Mouse (Mus musculus): Measurements from ENCODE around the gene Ezr.
A peak's percentile ranks its signal among the peaks of the same experiment; 100 is the strongest.

Ezr gene

GRCm38 (mm10) chr17:6789103-6789502, 6.5 kb upstream of the Ezr start:
- DNase-seq = peak; percentile 94 to 95

- peak; percentile 60 to 74 for DNase-seq
These were observed 4.7 kb upstream of the Ezr start for GRCm38 (mm10) chr17:6787241-6787640.

GRCm38 (mm10) chr17:6783756-6784357, 1.3 kb upstream of the Ezr start:
- DNase-seq = peak; percentile 34 to 45

GRCm38 (mm10) chr17:6783006-6783661, 550 bp upstream of the Ezr start:
- DNase-seq = peak; percentile 60 to 69

- DNase-seq = peak; percentile 39 to 51
These were observed 504 bp downstream of the Ezr start for GRCm38 (mm10) chr17:6782033-6782526.

DNA sequence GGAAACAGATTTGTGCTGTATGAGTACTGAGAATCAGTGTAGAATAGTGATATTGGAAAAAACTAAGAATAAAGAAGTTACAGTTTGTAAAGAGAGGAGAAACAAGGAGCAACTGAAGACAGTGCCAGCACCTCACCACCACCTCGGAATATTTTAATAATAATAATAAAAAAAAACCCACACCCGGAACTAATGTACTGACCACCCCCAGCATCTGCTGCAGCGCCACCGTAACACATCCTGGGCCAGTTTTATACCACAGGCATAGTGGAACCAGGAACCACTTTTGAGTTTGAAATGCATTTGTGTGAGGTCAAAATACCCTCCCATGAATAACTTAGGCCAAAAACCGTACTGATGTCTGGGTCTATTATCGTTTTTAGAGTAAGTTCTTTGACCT, 1.3 kb downstream of the Ezr start:
- DNase-seq = no peak

- DNase-seq = no peak
These were observed 2.0 kb downstream of the Ezr start for GRCm38 (mm10) chr17:6780521-6781115.

GRCm38 (mm10) chr17:6779632-6780031, 3.0 kb downstream of the Ezr start:
- DNase-seq = no peak

- DNase-seq = peak; percentile 70 to 74
These were observed 3.6 kb downstream of the Ezr start for GRCm38 (mm10) chr17:6778771-6779509.

DNA sequence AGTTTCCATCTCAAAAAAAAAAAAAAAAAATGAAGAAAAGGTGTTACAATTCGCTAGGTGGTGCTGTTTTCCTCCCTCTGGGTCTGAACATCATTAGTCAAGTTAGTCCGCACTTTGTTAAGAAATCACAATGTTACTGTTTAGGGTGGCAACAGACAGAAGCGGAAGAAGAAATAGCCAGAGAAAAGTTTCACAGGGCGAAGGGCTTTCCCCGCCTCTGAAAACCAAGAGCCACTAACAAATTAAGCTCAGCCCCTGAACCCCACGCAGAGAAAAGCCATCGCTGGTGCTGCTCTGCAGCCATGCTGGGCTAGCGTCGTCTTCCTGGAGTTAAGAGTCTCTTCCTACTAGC, 4.3 kb downstream of the Ezr start:
- peak; percentile 48 to 73 for DNase-seq

DNA sequence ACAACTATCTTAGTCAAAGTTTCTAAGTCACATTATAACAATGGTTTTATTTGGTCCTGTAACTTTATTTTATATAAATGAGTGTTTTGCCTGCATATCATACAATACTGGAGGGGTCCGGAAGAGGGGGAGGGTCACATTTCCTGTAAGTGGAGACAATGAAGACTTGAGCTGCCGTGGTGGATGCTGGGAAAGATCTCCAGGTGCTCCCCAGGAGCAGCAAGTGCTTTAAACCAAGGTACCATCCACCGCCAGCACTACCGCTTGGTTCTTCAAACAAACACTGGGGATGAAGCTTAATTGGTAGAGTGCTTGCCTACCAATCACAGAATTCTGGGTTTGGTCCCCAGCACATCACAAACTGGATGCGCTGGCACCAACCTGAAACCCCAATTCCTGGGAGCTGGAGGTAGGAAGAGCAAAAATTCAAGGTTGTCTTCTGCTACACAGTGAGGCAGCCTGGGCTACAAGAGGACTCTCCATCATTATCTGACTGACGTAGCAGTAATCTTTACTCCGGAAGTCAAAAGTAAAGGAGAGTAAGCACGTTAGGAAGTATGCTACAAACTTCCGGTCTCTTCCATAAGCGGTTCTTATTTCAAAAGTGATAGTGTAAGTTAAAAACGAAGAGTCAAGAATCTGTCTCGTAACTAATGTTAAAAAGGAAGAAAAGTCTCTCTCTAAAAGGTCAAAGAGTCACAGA, 4.8 kb downstream of the Ezr start:
- DNase-seq = no peak

DNA sequence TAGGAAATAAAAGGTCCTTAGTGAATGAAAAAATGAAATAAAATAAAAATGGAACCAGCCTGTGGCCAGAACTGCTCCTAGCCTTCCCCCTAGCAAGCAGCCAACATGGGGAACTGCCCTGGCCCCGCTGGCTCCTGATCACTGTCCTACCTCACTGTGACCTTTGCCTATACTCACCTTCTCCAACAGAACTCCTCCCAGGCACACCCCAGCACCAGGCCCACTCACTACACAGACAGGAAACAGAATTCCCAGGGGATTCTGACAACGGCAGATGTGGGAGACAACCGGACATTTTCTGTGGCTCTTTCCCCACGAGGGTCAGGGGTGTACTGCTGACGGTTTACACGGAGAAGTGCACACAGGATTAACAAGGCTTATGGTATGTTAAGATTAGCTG, 5.5 kb downstream of the Ezr start:
- DNase-seq = no peak

DNA sequence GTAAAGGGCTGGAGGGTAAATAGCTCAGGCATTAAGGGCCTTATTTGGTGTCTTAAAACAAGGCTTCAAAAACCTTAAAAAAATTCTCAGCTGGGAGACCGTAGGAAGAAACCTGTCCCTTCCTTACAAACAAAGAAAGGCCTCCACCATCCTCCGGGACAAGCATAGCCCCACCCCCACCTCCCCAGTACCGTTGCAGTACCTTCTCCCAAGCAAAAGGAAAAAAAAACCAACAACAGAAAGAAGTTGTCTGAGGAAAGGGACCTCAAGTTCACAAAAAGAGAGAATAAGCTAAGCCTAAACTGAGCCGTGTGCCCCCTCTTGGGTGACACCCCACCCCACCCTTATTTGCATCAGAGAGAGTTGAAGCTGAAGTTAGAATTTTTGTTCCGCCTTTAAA, 6.0 kb downstream of the Ezr start:
- DNase-seq = no peak

DNA sequence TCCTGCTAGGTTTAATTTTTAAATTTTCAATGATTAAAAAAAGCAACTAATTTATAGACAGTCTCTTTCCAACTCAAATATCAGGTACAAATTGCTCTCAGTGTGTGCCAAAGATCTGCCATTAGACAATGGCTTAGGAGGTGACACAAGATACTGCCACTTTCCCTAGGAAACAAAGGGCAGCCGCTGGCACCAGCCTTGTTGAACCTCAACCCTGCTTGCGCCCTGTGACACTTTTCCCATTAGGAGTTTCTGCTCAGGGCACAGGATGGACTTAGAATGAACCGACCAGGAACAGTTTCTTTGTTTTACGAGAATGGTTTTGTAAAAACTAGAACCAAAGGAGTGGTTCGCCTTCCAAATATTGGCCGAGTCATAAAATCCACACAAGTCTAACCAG, 6.5 kb downstream of the Ezr start:
- DNase-seq = no peak

GRCm38 (mm10) chr17:6775671-6776070, 6.9 kb downstream of the Ezr start:
- no peak for DNase-seq

DNA sequence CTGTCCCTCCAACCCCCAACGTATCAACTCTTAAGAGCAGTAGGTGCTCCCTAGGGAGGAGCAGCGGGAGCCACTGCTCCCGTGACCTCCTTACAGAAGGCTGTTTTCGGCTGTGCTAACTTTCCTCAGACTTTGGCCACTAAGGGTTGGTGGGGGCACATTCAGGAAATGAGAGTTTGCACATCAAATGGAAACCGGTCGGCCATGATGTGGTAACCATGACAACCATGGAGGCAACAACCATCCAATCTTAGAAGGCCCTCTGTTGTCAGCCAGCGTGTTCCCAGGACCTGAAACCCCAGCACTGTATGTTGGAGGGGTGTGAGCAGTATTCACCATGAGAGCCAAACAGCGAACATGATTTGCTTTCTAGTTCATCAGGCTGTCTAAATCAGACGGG, 7.4 kb downstream of the Ezr start:
- DNase-seq = no peak

DNA sequence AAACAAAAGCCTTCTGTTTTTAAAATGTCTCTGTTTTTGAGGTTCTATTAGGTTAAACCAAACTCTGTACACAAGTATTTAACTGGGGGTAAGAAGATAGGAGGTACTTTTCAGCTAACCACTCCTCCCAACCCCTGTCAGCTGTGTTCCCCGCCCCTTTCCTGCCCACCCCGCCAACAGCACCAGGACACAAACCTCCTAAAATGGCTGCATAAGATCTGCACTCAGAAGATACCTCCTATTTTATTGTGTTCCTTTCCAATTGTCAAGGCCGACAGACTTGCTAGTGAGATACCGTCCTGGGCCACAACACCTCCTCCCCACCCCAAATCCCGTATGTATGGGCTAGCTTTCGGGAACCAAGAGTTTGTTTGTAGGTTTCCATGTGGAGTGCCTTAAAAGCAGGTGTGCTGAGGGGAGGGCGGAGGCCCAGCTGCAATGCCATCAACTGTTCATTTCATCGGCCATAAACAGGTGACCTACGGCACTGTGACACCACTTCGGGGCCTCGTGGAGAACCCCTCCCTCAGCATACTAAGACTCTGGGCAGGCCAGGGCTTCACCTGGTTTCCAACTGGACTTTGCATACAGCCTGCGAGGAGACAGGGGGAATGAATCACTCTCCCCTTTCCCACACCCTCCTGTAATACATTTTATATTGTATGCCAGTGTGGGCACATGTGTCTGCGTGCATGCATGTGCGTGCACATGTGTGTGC, 9.2 kb downstream of the Ezr start:
- no peak for DNase-seq

- no peak for DNase-seq
These were observed 10.2 kb downstream of the Ezr start for GRCm38 (mm10) chr17:6772490-6772773.

DNA sequence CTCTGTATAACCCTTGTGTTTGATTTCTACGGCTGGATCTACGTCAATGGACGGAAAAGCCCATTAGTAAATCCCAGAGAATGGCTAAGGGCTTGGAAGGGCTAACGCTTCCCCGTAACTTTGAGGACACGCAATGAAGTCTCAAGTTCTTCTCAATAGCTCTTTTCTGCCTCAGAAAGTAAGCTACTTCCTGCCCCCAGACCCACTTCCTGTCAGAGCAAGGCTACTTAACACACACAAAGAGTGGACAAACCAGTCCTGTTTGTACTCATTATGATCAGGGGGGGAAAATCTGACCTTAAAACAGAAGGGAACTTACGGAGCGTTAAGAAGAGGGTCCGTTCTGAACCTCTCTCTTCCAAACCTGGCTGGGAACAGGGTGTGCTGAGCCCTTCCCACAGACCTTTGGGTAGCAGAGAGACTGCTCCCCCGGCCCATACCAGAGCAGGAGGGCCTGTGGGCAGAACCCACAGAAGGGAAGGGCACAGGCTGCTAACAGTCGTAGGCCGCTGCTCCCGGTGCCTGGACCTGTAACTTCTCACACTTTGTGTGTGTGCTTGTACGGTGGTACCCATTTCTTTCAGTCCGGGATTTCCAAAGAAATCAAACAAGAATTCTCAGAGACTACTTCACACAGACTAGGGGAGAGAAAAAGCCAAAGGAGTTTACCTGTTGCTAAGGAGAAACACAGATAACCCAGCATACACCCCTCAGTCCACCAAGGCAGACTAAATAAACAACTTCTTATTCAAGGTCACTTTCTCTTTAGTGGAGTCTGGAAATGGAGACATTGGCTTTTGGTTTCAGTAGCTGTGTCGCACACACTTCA, 10.7 kb downstream of the Ezr start:
- DNase-seq = no peak

DNA sequence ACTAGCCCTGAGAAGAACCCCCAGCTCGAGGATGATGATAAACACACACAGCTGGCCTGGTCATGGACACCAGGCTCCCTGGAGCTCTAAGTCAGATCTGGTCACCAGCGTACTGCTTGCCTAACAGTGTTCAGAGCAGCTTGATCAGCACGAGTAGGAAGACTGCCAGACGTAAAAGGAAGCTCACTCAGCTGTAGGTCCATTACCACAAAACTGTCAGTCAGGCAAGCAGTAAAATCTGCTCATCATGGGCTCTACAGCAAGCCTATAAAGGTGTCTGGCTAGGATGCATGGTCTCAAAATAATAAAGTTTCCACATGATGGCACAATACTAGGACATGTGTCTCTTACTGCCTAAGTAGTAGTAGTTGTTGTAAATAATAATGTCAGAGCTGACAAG, 13.0 kb downstream of the Ezr start:
- DNase-seq = peak; percentile 78

GRCm38 (mm10) chr17:6768301-6768788, 14.2 kb downstream of the Ezr start:
- peak in 1 of 2 experiments; percentile 42 for DNase-seq
